Mouse (Mus musculus) adrenal gland, adult 2 months (tissue): ENCODE results near the gene Col25a1. TPM values are rescaled to one million over a fixed set of nuclear protein-coding genes. Genes with fewer than 3 reads are reported as not detected.

Experiments used
- DNase-seq: peaks from one replicate; pipeline ENCODE4 v3.0.0; 2021
- polyA plus RNA-seq: library from polyadenylated mRNA; depleted of rRNA; stranded (reverse); fragments of >200 nt; gene quantifications from 2 replicates; pipeline ENCODE4 v1.2.3, GENCODE M21; 2012
- total RNA-seq, 2 experiments: library from RNA; stranded (reverse); gene quantifications; 2 replicates each; pipeline ENCODE4 v1.2.3; 2021

Col25a1 gene
- total and polyA plus RNA-seq, 3 experiments: 0.43 to 4.5 (median 3.5) TPM

DNA sequence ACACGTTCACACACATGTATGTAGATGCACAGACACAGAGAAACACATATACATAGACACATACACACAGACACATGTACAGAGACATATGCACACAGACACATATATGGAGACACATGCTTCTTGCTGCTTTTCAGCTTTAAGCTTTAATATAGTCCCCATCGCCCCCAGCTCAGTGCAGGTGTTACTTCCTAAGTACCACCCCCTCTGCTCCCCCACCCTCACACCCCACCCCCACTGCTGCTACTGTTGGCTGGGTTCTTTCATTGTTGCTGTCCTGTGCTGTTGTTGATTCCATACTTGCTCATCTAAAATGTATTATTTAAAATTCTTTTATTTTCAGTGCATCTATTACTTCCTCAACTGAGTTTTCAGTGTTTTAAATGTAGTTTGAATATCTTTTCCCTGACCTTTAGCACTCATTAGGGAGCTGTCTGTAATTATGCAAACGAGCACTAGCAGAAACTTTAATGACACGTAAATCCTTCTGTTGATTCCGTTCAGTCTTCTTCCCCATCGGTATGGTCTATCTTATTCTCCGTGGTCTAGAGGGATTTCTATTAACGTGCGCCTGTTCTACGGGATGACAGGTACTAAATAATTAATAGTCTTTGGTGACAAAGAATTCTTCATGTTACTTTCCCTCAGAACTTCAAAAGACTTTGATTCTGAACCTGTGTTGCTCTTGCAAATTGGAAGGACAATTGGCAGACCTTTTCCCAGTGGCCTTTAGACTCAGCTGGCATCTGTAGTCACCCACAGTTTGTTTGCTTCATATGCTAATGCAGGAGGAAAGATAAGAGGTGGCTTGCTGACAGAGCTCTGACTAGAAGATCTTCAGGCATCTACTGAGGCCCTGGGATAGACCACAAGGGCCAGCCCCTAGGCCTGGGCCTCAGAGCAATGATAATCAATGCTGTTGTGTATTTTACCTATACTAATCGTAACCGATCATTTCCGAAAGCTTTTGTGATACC is 196.0 kb downstream of the Col25a1 start:
- DNase-seq: no peak

DNA sequence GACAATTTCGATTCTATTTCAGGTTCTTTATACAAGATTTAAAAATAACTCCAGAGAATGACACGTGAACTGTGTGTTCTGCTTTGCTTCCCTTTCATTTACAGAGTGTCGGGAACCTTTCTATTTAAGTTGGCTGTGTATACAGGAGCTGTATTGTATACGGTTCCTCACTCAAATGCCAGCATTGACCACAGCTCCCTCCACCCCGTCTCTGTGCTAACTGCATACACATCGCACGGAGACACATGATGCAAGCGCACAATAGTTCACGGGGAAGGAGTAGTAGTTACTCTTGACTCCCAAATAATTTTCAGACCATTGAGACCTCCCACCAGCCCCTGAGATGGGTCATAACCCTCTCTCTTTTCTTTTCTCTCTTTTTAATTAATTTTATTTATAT is 197.6 kb downstream of the Col25a1 start:
- DNase-seq: no peak

DNA sequence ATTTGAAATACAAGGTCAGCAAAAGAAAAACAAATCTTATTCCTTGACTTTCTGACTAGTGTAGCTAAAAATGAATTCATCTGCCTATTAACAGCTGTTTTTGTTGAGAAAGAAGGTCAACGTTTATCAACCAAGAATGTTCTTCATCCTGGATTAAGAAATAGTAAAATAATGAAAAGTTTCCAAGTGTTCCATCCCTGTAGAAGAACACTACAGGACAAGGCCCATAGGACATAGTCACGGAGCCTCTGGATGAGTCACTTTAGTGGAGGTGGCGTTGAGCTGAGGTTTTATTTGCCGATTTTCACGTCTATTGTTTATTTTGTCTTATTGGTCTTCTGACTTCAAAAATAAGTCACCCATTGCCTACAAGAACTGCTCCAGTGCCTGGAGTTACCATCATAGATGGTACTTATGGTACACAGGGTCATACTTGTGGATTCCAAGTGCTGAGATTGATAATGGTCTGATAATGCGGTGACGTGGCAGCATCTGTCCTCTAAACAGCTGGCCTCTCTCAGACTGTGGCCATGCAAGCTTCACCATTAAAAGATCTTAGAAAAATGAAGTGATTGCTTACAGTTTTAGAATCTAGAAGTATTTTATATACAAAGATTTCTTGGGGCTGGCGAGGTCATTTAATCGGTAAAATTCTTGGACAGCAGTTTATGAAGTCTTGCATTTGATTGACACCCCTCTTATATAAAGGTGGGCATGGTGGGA is 198.7 kb downstream of the Col25a1 start:
- DNase-seq: no peak

DNA sequence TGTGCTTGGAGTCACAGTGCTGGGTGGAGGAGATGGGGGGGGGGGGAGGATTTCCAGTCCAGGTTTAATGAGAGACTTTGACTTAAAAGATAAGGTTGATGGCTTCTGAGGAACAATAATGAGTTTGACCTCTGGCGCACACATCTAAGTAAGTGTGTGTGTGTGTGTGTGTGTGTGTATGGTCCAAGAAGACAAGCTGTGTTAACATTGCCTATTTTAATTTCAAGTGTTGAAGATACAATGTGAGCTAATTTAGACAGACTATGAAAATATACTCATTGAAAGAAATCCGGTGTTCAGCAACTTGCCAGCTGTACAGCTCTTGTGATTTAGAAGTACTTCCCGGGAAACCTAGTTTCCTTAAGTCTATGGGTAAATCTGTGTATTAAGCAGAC is 199.3 kb downstream of the Col25a1 start:
- DNase-seq: no peak

DNA sequence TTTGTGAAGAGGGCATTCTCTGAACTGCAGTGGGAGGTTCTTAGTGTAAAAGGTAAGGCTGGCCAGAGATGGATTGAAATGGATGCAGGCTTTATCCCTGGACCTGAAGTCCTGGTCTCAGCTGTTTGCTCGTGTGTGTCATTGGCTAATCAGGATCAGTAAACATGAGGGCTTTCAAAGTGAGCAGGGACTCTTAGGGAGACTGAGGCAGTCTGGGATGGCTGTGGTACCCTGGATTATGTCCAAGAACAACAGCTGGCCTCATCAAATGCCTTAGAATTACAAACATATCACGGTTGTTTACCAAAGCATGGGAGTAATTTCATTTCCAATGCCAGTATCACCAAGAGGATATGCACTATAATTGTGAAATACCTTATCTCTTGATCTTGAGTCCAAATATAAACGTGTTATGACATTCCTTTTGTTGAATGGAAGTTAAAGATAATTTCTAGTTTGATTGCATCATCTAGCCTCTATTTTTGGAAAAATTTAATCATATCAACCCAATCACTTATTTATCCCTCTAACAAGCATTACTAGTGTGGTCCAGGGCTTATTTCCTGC is 201.1 kb downstream of the Col25a1 start:
- DNase-seq: no peak

DNA sequence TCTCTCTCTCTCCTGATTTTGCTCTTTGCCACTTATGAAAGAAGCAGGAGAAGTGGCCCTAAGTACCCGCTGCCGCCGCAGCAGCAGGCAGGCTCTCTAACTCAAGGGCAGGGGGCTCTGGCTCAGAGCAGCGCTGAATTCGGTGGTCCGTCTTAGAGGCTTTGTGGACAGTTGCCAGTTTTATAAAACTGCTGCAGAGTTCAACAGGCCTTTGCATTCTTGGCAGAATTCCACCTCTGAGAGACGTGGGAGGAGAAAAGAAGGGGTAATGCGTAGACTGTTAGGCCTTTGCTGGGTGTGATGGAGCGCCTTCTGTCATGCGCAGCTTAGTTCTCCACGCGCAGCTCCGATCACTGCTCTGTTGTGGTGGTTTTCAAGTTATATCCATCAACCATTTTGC is 206.6 kb downstream of the Col25a1 start:
- peak; percentile 60 for DNase-seq

DNA sequence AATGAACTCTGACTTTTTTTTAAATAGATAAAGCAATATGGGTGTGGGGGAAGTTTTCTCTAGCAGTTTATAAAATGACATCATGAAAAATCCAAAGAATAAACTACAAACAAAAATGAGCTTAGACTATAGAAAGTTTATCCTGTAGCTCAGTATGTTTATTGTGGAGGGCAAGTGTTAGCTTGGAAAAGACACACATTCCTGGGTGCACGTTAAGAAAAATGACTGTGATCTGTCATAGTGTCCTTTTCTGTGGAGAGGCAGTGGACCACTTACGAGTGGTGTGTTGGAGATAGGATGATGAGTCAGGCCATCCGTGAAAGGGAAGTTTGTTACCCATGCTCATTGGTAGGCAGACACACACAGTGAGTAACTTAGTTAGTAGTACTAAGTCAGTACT is 207.1 kb downstream of the Col25a1 start:
- no peak for DNase-seq

DNA sequence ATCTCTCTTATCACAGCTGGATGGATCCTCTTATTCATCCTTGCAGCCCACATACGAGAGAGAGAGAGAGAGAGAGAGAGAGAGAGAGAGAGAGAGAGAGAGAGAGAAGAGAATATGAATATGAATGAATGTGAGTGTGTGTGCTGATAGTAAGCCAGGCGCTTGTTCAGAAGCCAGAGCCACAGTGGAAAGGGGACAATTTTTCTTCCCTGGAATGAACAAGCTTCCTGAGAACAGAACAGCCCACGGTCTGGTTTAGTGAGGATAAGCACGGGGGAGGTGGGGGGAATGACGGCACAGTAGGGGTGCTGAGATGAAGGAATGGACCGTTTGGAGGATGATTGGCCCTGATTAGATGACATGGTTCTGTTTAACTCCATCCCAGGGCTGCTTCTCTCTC is 218.9 kb downstream of the Col25a1 start:
- no peak for DNase-seq

DNA sequence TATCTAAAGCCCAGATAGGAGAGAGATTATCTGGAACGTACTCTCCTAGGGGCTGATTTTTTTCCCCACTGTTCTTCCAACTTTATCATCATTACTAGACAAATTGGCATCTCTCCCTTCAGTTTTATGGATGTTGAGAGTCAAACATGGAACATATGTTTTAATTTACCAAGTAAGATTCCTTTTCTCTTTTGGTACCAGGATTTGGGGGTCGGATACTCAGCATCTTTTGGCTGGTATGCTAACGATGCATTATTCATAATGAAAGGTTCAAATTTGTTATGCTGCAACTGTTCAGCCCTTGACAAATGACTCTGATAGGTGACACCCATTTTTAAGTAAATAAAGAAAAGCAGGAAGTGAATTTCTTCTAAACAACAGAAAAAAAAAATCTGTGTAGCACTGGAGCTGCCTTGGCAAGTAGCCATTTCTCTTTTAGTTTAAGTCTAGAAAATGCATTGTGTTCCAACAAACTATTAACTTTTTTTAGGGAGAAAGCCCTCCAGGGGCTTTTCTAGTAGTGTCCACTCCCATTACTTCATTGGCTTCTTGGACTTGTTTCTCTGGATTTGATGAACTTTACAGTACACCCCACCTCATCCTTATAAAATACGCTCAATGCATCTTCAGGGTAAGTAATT is 223.2 kb downstream of the Col25a1 start:
- no peak for DNase-seq

DNA sequence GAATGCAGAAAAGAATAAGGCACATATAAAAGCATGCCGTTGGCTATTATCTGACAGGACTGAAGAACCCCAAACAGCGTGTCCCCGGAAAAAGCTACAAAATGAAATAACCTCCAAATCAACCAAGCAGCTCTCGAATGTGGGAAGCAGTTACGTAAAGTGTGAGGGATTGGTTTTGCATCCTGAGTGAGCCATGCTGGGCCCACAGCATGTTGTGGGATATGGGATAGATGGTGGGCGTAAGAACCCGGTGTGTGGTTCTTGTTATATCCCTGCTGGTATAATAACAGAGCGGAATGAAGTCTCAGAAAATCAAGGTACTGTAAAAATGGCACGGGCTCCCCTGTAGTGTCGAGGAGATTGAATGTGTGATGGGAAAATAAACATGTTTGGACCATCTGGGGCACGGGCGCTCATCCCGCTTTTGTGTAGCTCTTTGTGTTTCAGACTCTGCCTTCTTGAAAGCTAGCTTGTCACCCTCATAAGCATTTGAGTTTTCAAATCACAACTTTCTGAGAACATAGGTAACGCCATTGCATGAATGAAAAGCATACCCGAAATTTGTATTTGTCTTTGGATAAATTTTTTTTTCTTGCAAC is 225.4 kb downstream of the Col25a1 start:
- DNase-seq: no peak

DNA sequence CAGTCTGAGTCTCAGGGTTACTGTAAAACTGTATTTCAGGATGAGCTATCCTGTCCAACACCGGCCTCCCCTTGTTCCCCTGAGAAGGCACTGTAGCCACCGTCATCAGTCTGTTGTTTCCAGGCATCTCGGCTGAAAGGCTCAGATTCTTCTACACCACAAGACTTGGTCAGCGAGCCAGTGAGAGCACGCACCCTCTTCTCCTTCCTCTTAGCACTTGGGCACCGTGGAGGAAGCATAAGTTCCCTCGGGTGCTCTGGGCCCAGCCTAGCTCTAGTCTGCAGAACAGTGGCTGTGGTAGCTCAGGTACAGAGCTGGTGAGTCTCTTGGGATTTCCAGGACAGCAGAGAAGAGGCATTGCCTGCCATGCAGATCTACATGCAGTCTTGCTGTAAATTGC is 229.5 kb downstream of the Col25a1 start:
- no peak for DNase-seq

DNA sequence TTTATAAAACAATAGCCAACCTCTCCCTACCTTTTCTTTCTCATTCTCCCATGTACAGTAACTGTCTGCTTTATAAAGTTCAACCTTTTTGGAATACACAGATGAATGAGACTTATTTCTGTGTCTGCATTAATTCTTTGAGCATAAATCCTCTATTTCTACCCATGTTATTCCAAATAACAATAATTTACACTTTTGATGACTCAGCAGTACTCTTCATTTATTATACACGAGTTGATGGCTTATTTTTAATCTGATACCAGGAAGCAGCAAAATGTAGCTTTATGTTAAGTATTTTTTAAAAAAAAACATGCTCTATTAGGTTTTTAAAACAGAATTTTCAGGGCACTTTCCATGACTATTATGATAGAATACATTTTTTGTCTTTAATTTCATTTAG is 230.6 kb downstream of the Col25a1 start:
- DNase-seq: no peak

DNA sequence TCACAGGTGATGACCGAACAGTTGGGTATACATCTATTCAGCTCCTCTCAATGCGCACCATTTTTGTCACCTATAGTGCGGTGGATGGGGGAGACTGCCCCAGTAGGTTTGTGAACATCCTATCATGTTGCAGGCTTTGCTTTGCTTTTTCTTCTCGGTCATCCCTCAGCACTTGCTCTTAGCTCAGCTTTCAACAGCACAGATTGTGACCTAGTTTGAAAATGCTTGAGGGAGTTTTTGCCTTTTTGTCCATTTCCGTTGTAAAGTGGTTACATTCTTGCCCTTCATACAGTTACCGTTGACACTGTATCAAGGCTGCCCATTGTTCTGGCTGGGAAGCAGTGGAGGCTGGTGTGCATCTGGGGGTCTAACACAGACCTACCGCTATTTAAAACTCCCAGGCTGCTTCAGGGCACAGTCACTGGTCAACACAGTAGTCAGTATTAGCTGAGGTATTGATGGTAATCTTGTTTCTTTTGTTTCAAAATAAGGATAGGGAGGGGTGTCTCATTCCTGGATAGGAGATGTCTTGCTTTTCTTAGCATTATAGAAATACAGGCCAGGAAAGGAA is 231.6 kb downstream of the Col25a1 start:
- no peak for DNase-seq

DNA sequence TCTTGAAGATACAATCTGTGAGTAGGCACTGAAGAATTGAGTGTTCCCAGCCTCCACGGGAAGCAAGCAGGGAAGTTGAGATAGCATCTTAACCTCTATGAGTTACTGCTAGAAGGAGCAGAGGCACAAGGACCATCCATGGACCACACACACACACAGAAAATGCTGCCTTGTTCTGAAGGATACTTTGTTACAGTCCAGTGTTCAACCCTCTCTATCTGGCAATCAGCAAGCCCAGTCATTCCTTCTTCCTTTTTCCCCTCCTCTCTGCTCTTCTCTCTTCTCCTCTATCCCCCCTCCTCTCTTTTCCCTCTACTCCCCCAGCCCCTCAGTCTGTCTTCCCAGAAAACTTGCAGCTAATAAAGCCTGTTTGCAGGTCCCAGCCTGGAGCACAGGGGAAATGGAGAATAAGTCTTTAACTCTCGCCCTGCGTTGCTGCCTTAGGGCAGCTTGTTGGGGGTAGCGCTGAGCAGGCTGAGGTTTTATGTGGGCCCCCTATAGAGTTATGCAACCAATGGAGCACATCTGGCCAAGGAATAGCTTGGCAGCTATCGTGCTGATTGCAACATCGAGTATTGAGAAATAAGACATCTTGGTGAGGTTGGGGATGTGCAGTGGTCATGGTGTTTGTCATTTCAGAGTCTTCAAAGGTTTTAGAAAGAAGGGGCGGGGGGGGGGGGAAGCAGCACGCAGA is 235.8 kb downstream of the Col25a1 start:
- DNase-seq: peak; percentile 12

DNA sequence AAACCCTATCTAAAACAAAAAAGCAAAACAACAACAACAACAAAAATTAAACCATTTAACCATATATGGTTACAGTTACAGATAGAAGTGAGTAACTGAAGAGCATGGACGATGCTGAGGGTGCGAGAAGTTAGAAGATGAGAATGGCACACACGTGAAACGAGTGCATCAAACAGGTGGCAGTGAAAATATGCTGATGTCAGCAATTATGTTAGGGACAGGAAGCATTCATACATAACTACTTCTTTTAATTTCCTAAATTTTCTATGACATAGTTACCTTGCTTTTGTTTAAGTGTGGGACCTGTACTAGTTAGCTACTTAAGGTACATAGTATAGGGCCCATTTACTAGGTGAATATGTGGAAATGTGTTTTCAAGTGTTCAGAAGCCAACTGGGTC is 237.1 kb downstream of the Col25a1 start:
- no peak for DNase-seq

DNA sequence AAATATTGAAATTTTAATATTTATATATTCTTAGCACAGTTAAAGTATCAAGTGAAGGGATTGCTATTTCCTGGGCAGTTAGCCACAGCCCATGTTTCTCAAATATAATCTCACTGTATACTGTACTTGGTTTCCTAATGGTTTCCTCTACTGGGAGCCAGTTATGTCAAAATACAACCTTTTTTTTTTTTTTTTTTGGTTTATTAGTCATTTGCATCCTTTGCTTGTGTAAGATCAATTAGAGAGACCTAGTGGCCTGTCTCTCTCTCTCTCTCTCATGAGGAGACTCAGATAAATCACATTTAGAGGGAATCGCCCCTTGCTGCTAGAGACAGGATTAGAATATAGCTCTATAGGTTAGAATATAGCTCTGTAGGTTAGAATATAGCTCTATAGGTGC is 237.8 kb downstream of the Col25a1 start:
- no peak for DNase-seq

DNA sequence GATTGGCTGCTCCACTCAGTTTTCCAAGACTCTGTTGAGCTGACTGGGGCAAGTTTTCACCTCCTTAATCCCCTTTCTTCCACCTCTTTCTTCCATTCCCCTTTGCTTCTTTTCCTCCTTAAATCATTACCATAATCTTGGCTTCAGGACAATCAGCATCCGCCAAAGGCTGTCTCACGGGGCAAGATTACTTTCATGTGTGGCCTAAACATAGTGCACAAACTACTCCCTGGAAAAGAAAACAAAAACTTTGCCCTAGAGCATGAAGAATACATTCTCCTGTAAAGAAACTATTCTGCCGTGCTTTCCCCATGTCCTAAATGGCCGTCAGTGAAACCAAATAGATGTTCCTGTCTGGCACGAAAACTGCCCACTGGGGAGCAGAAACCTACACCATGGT is 238.9 kb downstream of the Col25a1 start:
- DNase-seq: no peak

DNA sequence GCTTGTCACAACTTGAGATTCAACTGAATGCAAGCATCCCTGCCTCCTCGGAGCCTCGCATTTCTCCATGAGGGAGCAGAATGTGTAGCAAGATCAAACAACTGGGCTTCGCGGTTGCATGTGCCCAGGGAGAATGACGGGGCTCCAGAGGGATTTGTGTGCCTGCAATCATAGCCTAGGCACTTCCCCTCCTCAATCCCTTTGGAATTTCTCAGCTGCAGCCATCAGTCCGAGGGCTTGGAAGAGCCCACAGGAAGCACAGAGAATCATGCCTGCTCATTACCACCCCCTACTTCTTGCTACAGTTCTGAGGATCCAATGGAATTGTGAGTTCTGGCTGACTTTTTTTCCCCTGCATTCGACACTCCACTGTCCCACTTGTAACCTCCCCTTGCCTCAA is 241.8 kb downstream of the Col25a1 start:
- no peak for DNase-seq

DNA sequence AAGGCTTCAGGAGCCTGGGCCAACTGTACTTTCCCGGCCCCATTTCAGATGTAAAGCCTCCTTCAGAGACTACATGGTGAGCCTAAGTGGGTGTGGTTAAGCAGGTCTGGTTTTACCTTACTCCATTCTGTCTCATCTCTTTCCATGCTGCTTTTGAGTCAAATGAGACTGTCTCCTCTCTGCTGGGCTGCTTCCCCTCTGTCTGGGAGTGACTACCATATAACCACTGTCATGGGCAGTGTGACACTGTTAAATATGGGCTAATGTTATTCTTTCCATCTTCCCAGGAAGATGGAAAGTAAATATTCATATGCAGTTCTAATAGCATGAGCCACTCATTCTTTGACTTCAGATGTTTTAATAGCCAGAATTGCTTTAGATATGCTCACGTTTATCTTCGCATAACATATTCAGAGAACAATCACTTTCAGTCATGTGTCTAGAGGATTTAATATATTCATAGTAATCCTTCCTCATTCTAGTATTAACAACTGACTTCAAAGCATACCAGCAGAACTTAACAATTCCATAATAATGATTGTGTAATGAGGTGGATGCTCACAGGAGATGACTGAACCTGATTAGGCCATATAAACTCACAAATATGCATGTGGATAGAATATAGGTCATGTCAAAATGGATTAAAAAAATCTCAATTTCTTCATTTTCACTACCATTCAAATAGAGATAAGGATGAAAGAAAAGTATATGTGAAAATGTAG is 243.5 kb downstream of the Col25a1 start:
- no peak for DNase-seq

DNA sequence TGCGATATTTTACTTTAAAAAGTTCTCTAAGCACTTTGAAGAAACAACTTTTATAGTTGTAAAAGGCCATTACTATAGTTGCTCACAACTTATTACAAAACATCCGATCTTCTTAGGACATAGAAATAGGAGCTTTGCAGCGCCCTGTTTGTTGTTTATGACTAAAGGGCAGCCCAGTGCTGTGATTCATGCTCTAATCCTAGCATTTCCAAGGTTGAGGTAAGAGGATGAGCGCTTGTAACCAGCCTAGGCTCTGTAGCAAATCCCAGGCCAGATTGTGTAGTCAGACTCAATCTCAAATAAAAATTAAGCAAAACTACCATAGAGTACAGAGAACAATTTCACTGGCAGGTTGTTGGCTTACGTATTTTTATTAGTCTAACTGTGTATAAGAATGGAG is 246.5 kb downstream of the Col25a1 start:
- peak; percentile 56 for DNase-seq
